Comparison of ENCODE assay signal across 19 mouse cellular contexts in genomic region chr1:143912586-143912985, GRCm38 (mm10).
"Had no signal": no experiment of that assay in that cellular context is flagged by ENCODE, and none has a peak within 500 bp of the region (broad histone marks: within the 10 kb centered on the region; RNA-seq: fewer than 3 reads in every experiment).

No protein-coding gene starts in this region.

- ATAC-seq: lung, postnatal 0 days; midbrain, embryonic 16.5 days had no signal

- H3K9me3 ChIP-seq: lung, embryonic 15.5 days; midbrain, embryonic 10.5 days; midbrain, embryonic 12.5 days; neural tube, embryonic 13.5 days; neural tube, embryonic 15.5 days; stomach, embryonic 15.5 days had no signal

- H3K4me1 ChIP-seq: midbrain, embryonic 12.5 days; neural tube, embryonic 15.5 days had no signal

- H3K9ac ChIP-seq: lung, embryonic 15.5 days; midbrain, embryonic 12.5 days; neural tube, embryonic 13.5 days; neural tube, embryonic 15.5 days; stomach, embryonic 15.5 days had no signal

- H3K27ac ChIP-seq: lung, embryonic 15.5 days; midbrain, embryonic 10.5 days; midbrain, embryonic 12.5 days; neural tube, embryonic 13.5 days; neural tube, embryonic 15.5 days; stomach, embryonic 15.5 days; stomach, postnatal 0 days had no signal

- DNase-seq: lung, adult 2 months; lung, postnatal 14 days; lung, postnatal 4 days; midbrain, embryonic 14.5 days; retina, postnatal 1 day; right cerebral cortex, adult 18-20 months; thymus, adult 2 months; thymus, postnatal 25 days; thymus, postnatal 4 days had no signal

- H3K4me2 ChIP-seq: lung, embryonic 15.5 days; midbrain, embryonic 12.5 days; neural tube, embryonic 13.5 days; neural tube, embryonic 15.5 days; stomach, embryonic 15.5 days had no signal

- H3K36me3 ChIP-seq: lung, embryonic 15.5 days; midbrain, embryonic 10.5 days; midbrain, embryonic 12.5 days; neural tube, embryonic 13.5 days; neural tube, embryonic 15.5 days; stomach, embryonic 15.5 days had no signal

- H3K27me3 ChIP-seq: lung, embryonic 15.5 days; neural tube, embryonic 15.5 days; stomach, embryonic 15.5 days had no signal

- H3K4me3 ChIP-seq: lung, embryonic 15.5 days; midbrain, embryonic 10.5 days; midbrain, embryonic 12.5 days; myocyte; neural tube, embryonic 13.5 days; neural tube, embryonic 15.5 days; stomach, embryonic 15.5 days had no signal
